Mouse (Mus musculus) Patski (cell line): ENCODE data around the gene Fam181a. TPM values are rescaled to one million over a fixed set of nuclear protein-coding genes. Genes with fewer than 3 reads are reported as not detected.

Source experiments
- ATAC-seq: fragments of 100-300 bp; one replicate; pipeline ENCODE4 v1.8.0; 2021
- CTCF ChIA-PET: fragments of 350-600 bp; sonication (Branson Sonifier 250); formaldehyde crosslinking; loops from one replicate; lab custom pipeline; 2022; ENCODE audit warnings: inconsistent platforms; lab: Charles Lee
- POLR2A ChIA-PET: fragments of 350-600 bp; sonication (Branson Sonifier 250); formaldehyde crosslinking; loops from one replicate; lab custom pipeline; 2022; ENCODE audit warnings: antibody characterized with exemption, inconsistent platforms; lab: Charles Lee
- DNase-seq: peaks from one replicate; pipeline ENCODE4 v3.0.0-alpha.2; 2011; ENCODE audit warnings: low read depth, low spot score
- H3K27me3 ChIP-seq: fragments of 371-371 bp; one replicate; pipeline ENCODE4 v1.5.1; 2021
- CTCF ChIP-seq: fragments of 100-300 bp; IDR thresholded peaks from one replicate; pipeline ENCODE4 v1.5.1; 2021
- in situ Hi-C: fragments of 300-500 bp; cut with MboI; formaldehyde crosslinking; loops from 3 replicates; pipeline ENCODE4 v1.11.1; 2018; ENCODE audit warnings: low pct_unique_long_range_greater_than_20kb, mixed read lengths
- polyA plus RNA-seq: library from polyadenylated mRNA; unstranded; gene quantifications from one replicate; pipeline ENCODE4 v1.2.3, GENCODE M21; 2021

The Fam181a gene
- polyA plus RNA-seq, 1 experiment from 2014 or later = not detected

DNA sequence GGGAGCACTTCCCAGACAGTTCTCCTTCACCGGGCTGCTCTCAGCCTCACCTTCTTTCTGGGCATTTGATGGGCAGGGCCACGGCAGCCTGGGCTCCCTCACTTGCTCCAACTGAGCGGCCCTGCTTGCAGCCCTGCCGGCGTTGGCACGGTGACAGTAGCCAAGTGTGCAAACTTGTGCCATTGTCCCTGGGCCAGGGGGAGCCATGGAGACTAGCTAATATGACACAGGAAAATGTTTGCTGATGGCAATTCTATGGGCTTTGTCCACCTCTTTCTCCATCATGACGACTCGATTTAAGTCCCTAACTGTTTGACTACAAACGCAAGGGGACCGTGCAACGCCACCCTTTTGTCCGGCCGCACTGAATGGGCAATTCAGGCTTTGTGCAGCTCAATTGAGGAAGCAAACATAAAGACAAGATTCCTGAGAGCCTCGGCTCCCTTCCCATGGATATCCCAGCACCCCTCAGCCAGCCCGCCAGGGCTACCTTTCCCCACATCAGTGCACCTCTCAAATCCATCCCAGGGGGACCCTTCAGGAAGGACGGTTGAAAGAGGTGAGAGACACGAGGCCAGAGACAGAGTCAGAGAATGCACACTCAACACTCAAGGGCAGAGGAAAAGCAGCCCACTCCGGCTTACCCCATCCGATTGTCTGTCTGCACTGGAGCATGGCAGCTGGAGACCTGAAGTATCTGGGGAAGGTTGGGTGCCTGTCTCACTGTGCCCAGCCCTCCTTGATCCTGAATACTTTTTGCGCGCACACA is 3.3 kb downstream of the Fam181a start:
- TF ChIP-seq CTCF = no peak
- in situ Hi-C loops = no loop called here
- ChIA-PET POLR2A (interaction anchor here (0.5 kb wide), 1 partner anchor 1076 kb away, joined by 3 read pairs; no protein-coding TSS in a partner anchor), CTCF (interaction anchor here (1.5 kb wide), 1 partner anchor 172 kb away, joined by 4 read pairs; no protein-coding TSS in a partner anchor)
- peaks cover 9% of the 10 kb centered on the region for H3K27me3 ChIP-seq
- no peak for ATAC-seq
- no peak for DNase-seq

DNA sequence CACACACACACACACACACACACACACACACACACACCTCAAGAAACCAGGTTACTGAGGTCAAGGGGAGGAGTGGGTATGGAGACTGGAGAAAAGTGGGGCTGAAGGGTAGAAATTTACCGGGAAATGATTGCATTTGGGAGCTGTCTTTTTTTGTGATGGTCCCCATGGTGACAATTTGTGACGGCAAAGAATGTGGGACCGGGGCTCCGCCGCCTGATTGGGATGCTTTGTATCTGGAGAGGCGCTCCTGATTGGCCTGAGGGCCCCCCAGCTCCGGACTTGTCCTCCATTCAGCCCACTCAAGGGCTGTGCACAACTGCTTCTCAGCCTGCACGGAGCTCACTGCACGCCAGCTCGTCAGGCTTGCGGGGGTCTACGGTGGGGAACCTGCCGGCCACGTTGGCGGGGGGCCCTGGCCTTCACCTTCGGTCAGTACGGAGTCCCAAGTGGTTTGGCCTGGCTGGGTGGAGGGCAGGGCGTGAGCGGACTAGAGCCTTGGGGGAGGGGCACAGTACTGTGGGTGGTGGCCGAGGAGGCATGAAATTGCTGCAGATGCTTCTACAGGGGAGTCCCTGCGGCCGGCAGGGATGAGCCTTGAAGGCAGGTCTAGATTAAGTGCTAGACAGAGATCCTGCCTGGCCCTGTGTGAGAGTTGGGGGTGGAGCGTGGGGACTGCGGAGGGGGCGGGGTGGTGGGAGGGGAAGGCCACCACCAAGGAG is 4.0 kb downstream of the Fam181a start:
- peaks cover 9% of the 10 kb centered on the region for H3K27me3 ChIP-seq
- TF ChIP-seq CTCF = no peak
- POLR2A ChIA-PET = no interaction called here
- DNase-seq (no peak), ATAC-seq (no peak)
- CTCF ChIA-PET = interaction anchor here (1.5 kb wide), 1 partner anchor 172 kb away, joined by 4 read pairs; no protein-coding TSS in a partner anchor
- in situ Hi-C loops = no loop called here

DNA sequence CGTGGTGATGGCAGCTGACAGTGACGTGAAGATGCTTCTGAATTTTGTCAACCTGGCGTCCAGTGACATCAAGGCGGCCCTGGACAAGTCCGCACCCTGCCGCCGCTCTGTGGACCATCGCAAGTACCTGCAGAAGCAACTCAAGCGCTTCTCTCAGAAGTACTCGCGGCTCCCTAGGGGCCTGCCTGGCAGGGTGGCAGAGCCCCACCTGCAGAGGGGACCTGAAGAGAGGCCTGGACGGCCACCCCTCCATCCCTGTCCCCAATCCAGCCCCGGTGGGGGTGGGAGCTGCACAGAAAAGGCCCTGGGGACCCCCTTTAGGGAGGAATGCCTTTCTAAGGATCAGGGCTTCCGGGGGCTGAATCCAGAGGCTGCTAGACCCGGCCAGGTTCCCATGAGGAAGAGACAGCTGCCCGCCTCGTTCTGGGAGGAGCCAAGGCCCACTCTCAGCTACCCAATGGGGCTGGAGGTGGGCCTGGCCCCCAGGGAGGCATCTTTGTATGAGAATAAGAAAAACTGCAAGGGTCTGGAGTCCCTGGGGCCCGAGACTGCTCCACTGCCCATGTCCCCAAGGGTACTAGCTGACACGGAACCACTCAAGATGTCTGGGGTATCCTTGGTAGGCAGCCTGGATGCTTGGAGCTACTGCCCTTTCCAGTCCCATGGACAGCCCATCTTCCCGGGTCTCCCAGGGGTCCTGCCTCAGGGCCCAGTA is 5.2 kb downstream of the Fam181a start:
- in situ Hi-C loops = no loop called here
- ChIA-PET POLR2A (interaction anchor here (0.6 kb wide), 1 partner anchor 1384 kb away, joined by 3 read pairs; no protein-coding TSS in a partner anchor), CTCF (no interaction called here)
- peaks cover 9% of the 10 kb centered on the region for H3K27me3 ChIP-seq
- TF ChIP-seq CTCF = no peak
- no peak for DNase-seq
- no peak for ATAC-seq

DNA sequence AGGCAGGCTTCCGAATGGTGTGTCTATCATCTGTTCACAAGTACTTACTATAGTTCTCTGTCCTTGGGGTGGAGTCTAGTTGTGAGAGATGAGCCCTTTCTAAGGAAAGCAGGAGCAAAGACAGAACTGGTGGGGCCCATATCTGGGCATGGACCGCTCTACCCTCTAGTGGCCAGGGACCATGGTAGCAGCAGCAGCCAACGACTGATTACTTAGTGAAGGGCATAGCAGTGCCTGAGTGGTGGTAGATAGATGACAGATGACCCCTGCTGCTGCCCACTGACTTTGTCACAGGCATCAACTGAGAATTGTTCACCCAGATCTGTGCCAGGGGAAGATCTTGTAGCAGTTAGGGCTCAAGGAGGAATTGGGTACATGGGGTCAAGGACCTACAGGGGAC is 12.0 kb downstream of the Fam181a start:
- in situ Hi-C loops = no loop called here
- peaks cover 10% of the 10 kb centered on the region for H3K27me3 ChIP-seq
- ChIA-PET CTCF (interaction anchor here (0.8 to 1.6 kb wide), 4 partner anchors 17 to 180 kb away, joined by 3 to 6 read pairs (median 4); no protein-coding TSS in a partner anchor), POLR2A (interaction anchor here (0.6 kb wide), 1 partner anchor 938 kb away, joined by 3 read pairs; no protein-coding TSS in a partner anchor)
- ATAC-seq (peak; percentile 45), DNase-seq (no peak)
- TF ChIP-seq CTCF = no peak

DNA sequence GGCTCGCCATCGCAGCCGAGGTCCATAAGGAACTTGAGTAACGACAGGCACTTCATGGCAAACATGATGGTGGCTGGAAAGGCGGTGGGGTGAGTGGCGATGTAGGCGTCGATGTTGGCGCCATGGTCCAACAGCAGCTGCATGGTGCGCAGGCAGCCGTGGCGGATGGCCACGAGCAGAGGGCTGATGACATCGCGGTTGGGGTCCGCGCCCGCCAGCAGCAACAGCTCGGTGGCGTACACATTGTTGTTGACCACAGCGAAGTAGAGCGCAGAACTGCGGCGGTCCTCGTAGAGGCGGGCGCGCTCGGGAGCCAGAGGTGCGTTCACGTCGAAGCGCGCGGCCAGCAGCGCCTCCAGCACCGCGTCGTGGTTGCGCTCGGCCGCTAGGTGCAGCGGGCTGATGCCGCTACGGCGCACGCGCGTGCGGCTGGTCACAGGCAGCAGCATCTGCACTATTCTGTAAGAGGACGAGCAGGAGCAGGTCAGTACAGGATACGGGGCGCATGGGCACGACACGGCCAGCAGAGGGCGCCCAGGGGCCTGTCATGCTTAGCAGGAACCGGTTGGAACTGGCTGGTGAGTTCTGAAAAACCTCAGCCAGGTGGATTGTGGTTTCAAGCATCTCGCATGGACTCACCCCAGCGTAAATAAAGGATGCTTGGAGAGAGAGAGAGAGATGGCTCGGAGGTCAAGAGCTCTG is 14.5 kb downstream of the Fam181a start:
- TF ChIP-seq CTCF = no peak
- CTCF ChIA-PET = interaction anchor here (2.2 kb wide), 1 partner anchor 183 kb away, joined by 5 read pairs; no protein-coding TSS in a partner anchor
- in situ Hi-C loops = no loop called here
- POLR2A ChIA-PET = no interaction called here
- H3K27me3 ChIP-seq = peaks cover 10% of the 10 kb centered on the region
- ATAC-seq (no peak), DNase-seq (no peak)

DNA sequence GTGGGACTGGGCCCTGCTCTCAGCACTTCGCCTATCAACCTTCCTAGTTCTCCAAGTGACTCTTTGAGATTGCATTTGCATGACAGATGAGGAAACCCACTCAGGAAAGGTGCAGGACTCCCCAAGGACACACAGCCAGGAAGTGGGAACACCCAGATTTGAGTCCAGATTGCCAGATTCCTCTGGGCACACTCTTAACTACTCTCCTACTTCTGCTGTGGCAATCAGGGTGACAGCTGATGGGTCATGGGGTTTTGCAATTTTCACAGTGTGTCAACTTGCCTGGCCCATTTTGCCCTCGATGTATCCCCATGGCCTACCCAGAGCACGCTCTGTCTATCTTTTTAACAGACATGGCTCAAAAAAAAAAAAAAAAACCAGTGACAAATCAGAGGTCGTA is 15.8 kb downstream of the Fam181a start:
- no peak for TF ChIP-seq CTCF
- in situ Hi-C loops = no loop called here
- peaks cover 10% of the 10 kb centered on the region for H3K27me3 ChIP-seq
- ChIA-PET CTCF (interaction anchor here (2.2 kb wide), 1 partner anchor 184 kb away, joined by 5 read pairs; no protein-coding TSS in a partner anchor), POLR2A (no interaction called here)
- DNase-seq (no peak), ATAC-seq (no peak)

DNA sequence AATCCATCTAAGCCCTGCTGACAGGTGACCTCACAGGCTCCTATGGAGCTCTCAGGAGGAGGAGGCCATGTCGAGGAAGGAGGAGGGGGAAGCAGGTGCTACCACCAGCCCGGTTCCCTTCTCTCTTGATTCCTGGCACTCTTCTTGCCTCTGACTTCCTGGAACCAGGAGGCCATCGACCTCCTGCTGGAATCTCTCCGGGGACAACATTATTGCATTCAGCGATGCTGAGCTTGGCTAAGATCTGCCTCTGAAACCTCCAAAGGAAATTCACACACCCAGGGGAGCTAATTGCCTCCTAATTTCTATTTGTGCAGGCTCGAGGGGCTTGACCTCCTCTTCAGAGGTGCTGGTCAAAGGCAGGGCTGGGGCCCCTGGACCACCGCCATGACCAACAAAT is 16.3 kb downstream of the Fam181a start:
- ChIA-PET CTCF (interaction anchor here (2.2 kb wide), 1 partner anchor 185 kb away, joined by 5 read pairs; no protein-coding TSS in a partner anchor), POLR2A (no interaction called here)
- peaks cover 10% of the 10 kb centered on the region for H3K27me3 ChIP-seq
- in situ Hi-C loops = no loop called here
- no peak for TF ChIP-seq CTCF
- ATAC-seq (no peak), DNase-seq (no peak)

DNA sequence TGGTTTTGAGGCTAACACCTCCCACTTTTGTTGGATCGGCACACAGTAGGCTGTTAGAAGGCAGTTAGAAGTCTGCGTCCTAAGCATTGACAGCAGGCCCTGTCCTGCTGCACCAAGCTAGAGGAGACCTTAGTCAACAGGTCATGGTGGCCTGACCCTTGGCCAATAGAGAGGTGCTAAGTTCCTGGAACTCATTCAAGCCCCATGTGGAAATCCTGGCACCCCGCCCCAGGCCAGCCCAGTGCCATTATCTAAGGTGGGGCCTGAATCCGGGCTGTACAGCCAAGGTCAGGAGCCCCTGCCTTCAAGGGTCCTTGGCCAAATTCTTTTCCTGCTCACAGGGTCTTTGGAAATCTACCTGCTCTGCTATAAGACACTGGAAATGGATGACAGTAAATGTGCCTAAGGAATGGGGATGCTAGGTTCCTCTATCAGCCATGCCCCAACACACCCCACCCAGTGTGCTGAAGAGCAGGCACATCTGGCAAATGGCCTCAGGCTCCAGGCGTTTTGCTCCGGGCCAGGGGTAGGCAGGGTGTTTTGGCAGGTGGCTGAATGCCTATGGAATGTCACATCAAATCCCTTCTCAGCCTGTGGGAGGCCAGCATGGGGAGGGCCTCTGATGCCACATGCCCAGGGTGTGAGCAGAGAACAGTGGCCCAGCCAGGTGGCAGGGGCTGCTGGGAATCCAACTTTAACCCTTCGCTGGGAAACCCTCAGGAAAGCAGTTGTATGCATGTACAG is 17.8 kb downstream of the Fam181a start:
- ChIA-PET POLR2A (no interaction called here), CTCF (no interaction called here)
- DNase-seq (no peak), ATAC-seq (no peak)
- in situ Hi-C loops = no loop called here
- no peak for TF ChIP-seq CTCF
- H3K27me3 ChIP-seq = peaks cover 6% of the 10 kb centered on the region

DNA sequence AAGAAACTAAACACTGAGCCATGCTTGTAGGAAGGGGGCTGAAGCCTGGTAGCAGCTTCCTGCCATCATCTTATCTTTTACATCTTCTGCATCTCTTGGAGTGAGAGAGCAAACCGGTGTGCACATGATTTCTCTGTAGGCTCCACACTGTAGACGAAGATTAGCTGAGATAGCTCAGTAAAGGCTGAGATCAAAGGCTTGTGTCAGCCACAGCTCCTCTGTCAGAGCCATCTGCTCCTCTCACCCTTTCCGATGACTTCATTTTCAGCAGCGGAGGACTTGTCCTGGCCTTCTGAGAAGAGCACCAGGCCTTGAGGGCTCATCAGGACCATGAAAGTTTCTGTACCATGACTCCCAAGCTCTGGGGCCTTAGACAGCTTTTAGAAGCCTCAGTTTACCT is 20.7 kb downstream of the Fam181a start:
- POLR2A ChIA-PET = no interaction called here
- TF ChIP-seq CTCF = no peak
- no peaks in the 10 kb centered on the region for H3K27me3 ChIP-seq
- no peak for DNase-seq
- in situ Hi-C loops = no loop called here
- no peak for ATAC-seq
- CTCF ChIA-PET = no interaction called here
